Mouse (Mus musculus) stomach, postnatal 0 days (tissue): Measurements from ENCODE around the gene Uqcr10.

Experiments used
- CTCF ChIP-seq: IDR thresholded peaks from 2 replicates; pipeline ENCODE4 v1.5.1; 2016; ENCODE audit warnings: antibody characterized with exemption, low read depth, mild to moderate bottlenecking, moderate library complexity
- EP300 ChIP-seq: optimal IDR thresholded peaks from 2 replicates; pipeline ENCODE3; 2016; ENCODE audit warnings: antibody characterized with exemption

DNA sequence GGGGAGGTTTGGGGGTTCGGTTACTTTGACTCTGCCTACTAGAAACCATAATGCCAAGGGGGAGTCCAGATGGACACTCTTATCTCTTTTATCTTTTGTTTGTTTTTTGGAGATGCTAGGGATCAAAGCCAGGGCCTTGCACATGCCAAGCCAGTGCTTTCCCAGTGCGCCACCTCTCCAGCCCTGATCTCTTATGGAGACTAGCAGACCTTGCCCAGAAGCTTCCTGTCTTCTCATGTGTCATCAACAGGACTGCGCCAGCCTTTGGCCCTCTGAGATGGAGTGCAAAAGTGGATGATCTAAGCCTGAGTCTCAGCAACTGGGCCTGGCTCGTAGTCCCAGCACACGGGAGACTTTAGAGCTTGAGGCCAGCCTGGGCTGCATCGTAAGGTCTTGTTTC, 28.4 kb downstream of the Uqcr10 start:
- TF ChIP-seq CTCF (no peak), EP300 (no peak)
